Mouse (Mus musculus): ENCODE data around the gene Rab11fip4. TPM values are rescaled to one million over a fixed set of nuclear protein-coding genes. Genes with fewer than 3 reads are reported as not detected.

Gene Rab11fip4
- polyA plus RNA-seq, 1 experiment = not detected

- H3K4me3 ChIP-seq (replicated peaks) = no peak overlapping the region
- no peaks in the 10 kb centered on the region for H3K36me3 ChIP-seq (ENCODE audit: control insufficient read depth)
- no peaks in the 10 kb centered on the region for H3K9me3 ChIP-seq (ENCODE audit: control insufficient read depth, low read length)
- peaks cover 8% of the 10 kb centered on the region for H3K4me1 ChIP-seq (ENCODE audit: control insufficient read depth)
- no peak for TF ChIP-seq GATA1 (IDR thresholded peaks at IDR 0.05; ENCODE audit: low read length)
- no peak for TF ChIP-seq TAL1 (IDR thresholded peaks at IDR 0.05; ENCODE audit: low read length)
- no peaks in the 10 kb centered on the region for H3K27me3 ChIP-seq (ENCODE audit: control insufficient read depth)
These were observed 37.7 kb downstream of the Rab11fip4 start for GRCm38 (mm10) chr11:79628716-79629115.

GRCm38 (mm10) chr11:79629752-79630374 is 38.9 kb downstream of the Rab11fip4 start:
- H3K9me3 ChIP-seq (ENCODE audit: control insufficient read depth, low read length) = no peaks in the 10 kb centered on the region
- TF ChIP-seq TAL1 (IDR thresholded peaks at IDR 0.05; ENCODE audit: low read length) (no peak), GATA1 (IDR thresholded peaks at IDR 0.05; ENCODE audit: low read length) (no peak)

GRCm38 (mm10) chr11:79630521-79630920 is 39.5 kb downstream of the Rab11fip4 start:
- TF ChIP-seq GATA1 (IDR thresholded peaks at IDR 0.05; ENCODE audit: low read length) (no peak), TAL1 (IDR thresholded peaks at IDR 0.05; ENCODE audit: low read length) (no peak)
- Histone ChIP-seq H3K27me3 (ENCODE audit: control insufficient read depth) (no peaks in the 10 kb centered on the region), H3K4me3 (replicated peaks) (no peak overlapping the region), H3K4me1 (ENCODE audit: control insufficient read depth) (peaks cover 15% of the 10 kb centered on the region), H3K36me3 (ENCODE audit: control insufficient read depth) (no peaks in the 10 kb centered on the region), H3K9me3 (ENCODE audit: control insufficient read depth, low read length) (no peaks in the 10 kb centered on the region)

More at GRCm38 (mm10) chr11:79629752-79630374, 38.9 kb downstream of the Rab11fip4 start:
- no peaks in the 10 kb centered on the region for H3K36me3 ChIP-seq (ENCODE audit: control insufficient read depth)
- no peaks in the 10 kb centered on the region for H3K27me3 ChIP-seq (ENCODE audit: control insufficient read depth)
- H3K4me1 ChIP-seq (ENCODE audit: control insufficient read depth) = peaks cover 15% of the 10 kb centered on the region
- no peak overlapping the region for H3K4me3 ChIP-seq (replicated peaks)

GRCm38 (mm10) chr11:79633366-79633765 is 42.4 kb downstream of the Rab11fip4 start:
- TF ChIP-seq GATA1 (IDR thresholded peaks at IDR 0.05; ENCODE audit: low read length) = no peak
- TF ChIP-seq TAL1 (IDR thresholded peaks at IDR 0.05; ENCODE audit: low read length) = no peak
- H3K4me3 ChIP-seq (replicated peaks) = no peak overlapping the region
- no peaks in the 10 kb centered on the region for H3K36me3 ChIP-seq (ENCODE audit: control insufficient read depth)
- no peaks in the 10 kb centered on the region for H3K27me3 ChIP-seq (ENCODE audit: control insufficient read depth)
- peaks cover 15% of the 10 kb centered on the region for H3K4me1 ChIP-seq (ENCODE audit: control insufficient read depth)
- H3K9me3 ChIP-seq (ENCODE audit: control insufficient read depth, low read length) = no peaks in the 10 kb centered on the region

- H3K36me3 ChIP-seq (ENCODE audit: control insufficient read depth) = no peaks in the 10 kb centered on the region
- TF ChIP-seq GATA1 (IDR thresholded peaks at IDR 0.05; ENCODE audit: low read length) = no peak
- TF ChIP-seq TAL1 (IDR thresholded peaks at IDR 0.05; ENCODE audit: low read length) = no peak
- H3K9me3 ChIP-seq (ENCODE audit: control insufficient read depth, low read length) = no peaks in the 10 kb centered on the region
- H3K4me1 ChIP-seq (ENCODE audit: control insufficient read depth) = peaks cover 15% of the 10 kb centered on the region
- no peaks in the 10 kb centered on the region for H3K27me3 ChIP-seq (ENCODE audit: control insufficient read depth)
- H3K4me3 ChIP-seq (replicated peaks) = no peak overlapping the region
These were observed 44.8 kb downstream of the Rab11fip4 start for GRCm38 (mm10) chr11:79635661-79636449.

- Histone ChIP-seq H3K27me3 (ENCODE audit: control insufficient read depth) (no peaks in the 10 kb centered on the region), H3K4me1 (ENCODE audit: control insufficient read depth) (peaks cover 15% of the 10 kb centered on the region), H3K9me3 (ENCODE audit: control insufficient read depth, low read length) (no peaks in the 10 kb centered on the region), H3K36me3 (ENCODE audit: control insufficient read depth) (no peaks in the 10 kb centered on the region), H3K4me3 (replicated peaks) (no peak overlapping the region)
- TF ChIP-seq GATA1 (IDR thresholded peaks at IDR 0.05; ENCODE audit: low read length) (no peak), TAL1 (IDR thresholded peaks at IDR 0.05; ENCODE audit: low read length) (no peak)
These were observed 45.5 kb downstream of the Rab11fip4 start for GRCm38 (mm10) chr11:79636481-79636880.

GRCm38 (mm10) chr11:79638691-79639090 is 47.7 kb downstream of the Rab11fip4 start:
- TF ChIP-seq TAL1 (IDR thresholded peaks at IDR 0.05; ENCODE audit: low read length) (no peak), GATA1 (IDR thresholded peaks at IDR 0.05; ENCODE audit: low read length) (no peak)
- Histone ChIP-seq H3K27me3 (ENCODE audit: control insufficient read depth) (no peaks in the 10 kb centered on the region), H3K4me3 (replicated peaks) (no peak overlapping the region), H3K4me1 (ENCODE audit: control insufficient read depth) (peaks cover 7% of the 10 kb centered on the region), H3K9me3 (ENCODE audit: control insufficient read depth, low read length) (no peaks in the 10 kb centered on the region), H3K36me3 (ENCODE audit: control insufficient read depth) (no peaks in the 10 kb centered on the region)

GRCm38 (mm10) chr11:79640940-79641733 is 50.1 kb downstream of the Rab11fip4 start:
- H3K9me3 ChIP-seq (ENCODE audit: control insufficient read depth, low read length) = no peaks in the 10 kb centered on the region
- H3K4me1 ChIP-seq (ENCODE audit: control insufficient read depth) = no peaks in the 10 kb centered on the region; the same call in 1 of the 2 replicates
- no peaks in the 10 kb centered on the region for H3K36me3 ChIP-seq (ENCODE audit: control insufficient read depth)
- no peaks in the 10 kb centered on the region for H3K27me3 ChIP-seq (ENCODE audit: control insufficient read depth)
- TF ChIP-seq TAL1 (IDR thresholded peaks at IDR 0.05; ENCODE audit: low read length) (no peak), GATA1 (IDR thresholded peaks at IDR 0.05; ENCODE audit: low read length) (no peak)
- no peak overlapping the region for H3K4me3 ChIP-seq (replicated peaks)

GRCm38 (mm10) chr11:79643730-79644129 is 52.7 kb downstream of the Rab11fip4 start:
- no peaks in the 10 kb centered on the region for H3K9me3 ChIP-seq (ENCODE audit: control insufficient read depth, low read length)
- TF ChIP-seq GATA1 (IDR thresholded peaks at IDR 0.05; ENCODE audit: low read length) (no peak), TAL1 (IDR thresholded peaks at IDR 0.05; ENCODE audit: low read length) (no peak)
- H3K4me1 ChIP-seq (ENCODE audit: control insufficient read depth) = no peaks in the 10 kb centered on the region; the same call in 1 of the 2 replicates
- H3K36me3 ChIP-seq (ENCODE audit: control insufficient read depth) = no peaks in the 10 kb centered on the region
- H3K27me3 ChIP-seq (ENCODE audit: control insufficient read depth) = no peaks in the 10 kb centered on the region
- H3K4me3 ChIP-seq (replicated peaks) = no peak overlapping the region
